Comparison of ENCODE assay signal across 28 mouse cellular contexts in the genomic region with DNA sequence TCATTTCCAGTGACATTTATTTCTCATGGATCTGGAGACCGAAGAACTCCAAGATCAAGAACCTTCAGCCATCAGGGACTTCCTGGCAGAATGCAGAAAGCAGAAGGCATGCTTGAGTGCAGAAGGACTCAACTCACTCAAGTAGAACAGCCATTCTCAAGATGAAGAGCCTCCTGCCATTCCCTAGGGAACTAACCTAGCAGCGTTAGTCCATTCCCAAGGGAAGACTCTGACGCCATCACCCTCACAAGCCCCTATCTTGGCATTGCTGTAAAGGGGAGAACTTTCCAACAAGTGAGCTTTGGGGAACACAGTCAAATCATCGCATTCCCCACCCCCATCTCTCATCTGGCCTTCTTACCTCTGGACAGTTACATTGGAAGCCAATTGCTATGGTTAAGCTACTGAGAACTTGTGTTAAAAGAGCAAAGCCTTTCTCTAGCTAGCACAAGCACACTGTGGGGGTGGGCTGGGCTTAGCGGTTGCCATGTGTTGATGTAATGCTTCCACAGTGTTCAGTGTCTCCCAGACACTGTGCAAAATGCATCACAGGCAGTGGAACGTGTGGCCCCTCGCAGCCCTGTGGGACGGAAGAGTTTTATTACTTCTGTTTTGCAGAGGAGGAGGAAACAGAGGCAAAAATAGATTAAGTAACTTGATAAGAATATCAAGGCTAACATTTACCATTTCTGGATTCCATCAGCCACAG. TPM values are rescaled to one million over a fixed set of nuclear protein-coding genes. Genes with fewer than 3 reads are reported as not detected.
DNase-seq lines count a peak whose midpoint lies in the region; ATAC-seq and TF ChIP-seq lines count a peak whose summit lies in the region.
"Had no signal": no experiment of that assay in that cellular context is flagged by ENCODE, and none has a peak within 500 bp of the region (broad histone marks: within the 10 kb centered on the region; RNA-seq: fewer than 3 reads in every experiment).

No protein-coding gene starts in this region.

- ATAC-seq in frontal cortex, adult (ENCODE audit: low TSS enrichment): no peak
- ATAC-seq: activated CD4-positive, CD25-positive, alpha-beta regulatory T cell, adult 4 months; forebrain, embryonic 16.5 days had no signal

- peak overlapping the region; percentile 44 for H3K4me2 ChIP-seq in myocyte (ENCODE audit: low read depth)
- H3K4me2 ChIP-seq: embryonic facial prominence, embryonic 13.5 days; forebrain, embryonic 12.5 days; heart, embryonic 13.5 days; hindbrain, embryonic 15.5 days had no signal

- intact Hi-C loops in gastrocnemius, adult 2 months (cut with DNase I): loop anchor here (5.0 to 10.0 kb wide), 3 partner anchors 89 to 216 kb away; a partner anchor contains a TSS
- intact Hi-C loops in left cerebral cortex, postnatal 4 days (cut with DNase I): no loop called here

- no peaks in the 10 kb centered on the region for H3K79me2 ChIP-seq in myocyte (ENCODE audit: control insufficient read depth, insufficient read depth)

- peak; percentile 54 for DNase-seq in gastrocnemius, adult 2 months
- DNase-seq in gastrocnemius, adult 18-20 months (ENCODE audit: low spot score): no peak
- DNase-seq in B cell, adult 2 months: peak; percentile 36 to 45
- DNase-seq in left cerebral cortex, postnatal 4 days: no peak
- DNase-seq: adrenal gland, adult 8-10 months; adrenal gland, postnatal 25 days; cerebellum, adult 11-12 months; cerebellum, adult 8-10 months; cerebellum, postnatal 10 days; cerebellum, postnatal 36 days; embryo, embryonic 11 days; heart, adult 2 months; heart, postnatal 14 days; heart, postnatal 4 days had no signal

- TF ChIP-seq CTCF in gastrocnemius, adult 2 months (IDR thresholded peaks at IDR 0.05): no peak

- TF ChIP-seq POLR2A in myocyte (IDR thresholded peaks at IDR 0.05; ENCODE audit: insufficient read length, low read depth): no peak

- no peaks in the 10 kb centered on the region for H3K27me3 ChIP-seq in myocyte (ENCODE audit: control insufficient read depth, insufficient read depth, insufficient read length)
- H3K27me3 ChIP-seq: heart, embryonic 13.5 days; hindbrain, embryonic 15.5 days had no signal

- peak overlapping the region; percentile 87 for H3K27ac ChIP-seq in gastrocnemius, adult 2 months
- H3K27ac ChIP-seq: embryonic facial prominence, embryonic 10.5 days; embryonic facial prominence, embryonic 13.5 days; forebrain, embryonic 12.5 days; heart, adult 2 months; heart, embryonic 10.5 days; heart, embryonic 13.5 days; hindbrain, embryonic 15.5 days had no signal

- no peak overlapping the region for H3ac ChIP-seq in myocyte (ENCODE audit: control insufficient read depth, insufficient read length)

- no peaks in the 10 kb centered on the region for H3K36me3 ChIP-seq in myocyte (ENCODE audit: control insufficient read depth, insufficient read depth)
- H3K36me3 ChIP-seq: embryonic facial prominence, embryonic 10.5 days; embryonic facial prominence, embryonic 13.5 days; forebrain, embryonic 12.5 days; heart, embryonic 10.5 days; heart, embryonic 13.5 days; hindbrain, embryonic 15.5 days had no signal

- no peak overlapping the region; the same call in 1 of the 2 replicates for H3K4me3 ChIP-seq in gastrocnemius, adult 2 months
- no peak overlapping the region for H3K4me3 ChIP-seq in myocyte
- H3K4me3 ChIP-seq: embryonic facial prominence, embryonic 10.5 days; embryonic facial prominence, embryonic 13.5 days; erythroblast, embryonic 14.5 days; forebrain, embryonic 12.5 days; heart, adult 2 months; heart, embryonic 10.5 days; heart, embryonic 13.5 days; hindbrain, embryonic 15.5 days had no signal

TF ChIP-seq in myocyte, 11 proteins besides CTCF, POLR2A, EP300 and RAD21:
- TF ChIP-seq MYOD1 (IDR thresholded peaks at IDR 0.05; ENCODE audit: control insufficient read depth in 1 of 3, insufficient read length in 2 of 3, low read depth in 2 of 3) (no peak), REST (IDR thresholded peaks at IDR 0.05; ENCODE audit: insufficient read depth, insufficient read length) (no peak), MAX (IDR thresholded peaks at IDR 0.05; ENCODE audit: low read depth) (no peak), SRF (IDR thresholded peaks at IDR 0.05; ENCODE audit: control insufficient read depth, insufficient read length, low read depth) (no peak), E2F4 (IDR thresholded peaks at IDR 0.05; ENCODE audit: insufficient read depth) (no peak), USF1 (IDR thresholded peaks at IDR 0.05; ENCODE audit: low read depth) (no peak), CEBPB (IDR thresholded peaks at IDR 0.05; ENCODE audit: insufficient read depth, poor library complexity, severe bottlenecking) (no peak), TCF3 (IDR thresholded peaks at IDR 0.05; ENCODE audit: insufficient read length, low read depth) (no peak), TCF12 (IDR thresholded peaks at IDR 0.05; ENCODE audit: insufficient read depth, poor library complexity, severe bottlenecking) (no peak), MYOG (IDR thresholded peaks at IDR 0.05; ENCODE audit: control insufficient read depth in 1 of 3, insufficient read depth in 1 of 3, insufficient read length in 2 of 3, low read depth in 2 of 3) (no peak)

RNA-seq across cellular contexts. Expression of a gene that starts 4.4 kb away (rescaled TPM):
- total RNA-seq in gastrocnemius, adult 2 months (2021): 100 to 1,000 TPM in 1 of 2 experiments, 10 to 100 TPM in 1; 61.6 to 111 TPM
- 100 to 1,000 TPM in 1 of 2 experiments, 10 to 100 TPM in 1; 75.0 to 102 TPM for total RNA-seq in gastrocnemius, adult 18-20 months (2021)
- polyA plus RNA-seq in myocyte (2012; fragmentation: generic; extraction: Trizol): 24.6 TPM
- total RNA-seq in left cerebral cortex, postnatal 4 days (2021): not detected
- total RNA-seq: adrenal gland, postnatal 25 days; granulocyte monocyte progenitor cell, adult 5-6 weeks; MEL had no signal
- polyA plus RNA-seq: activated CD4-positive, CD25-positive, alpha-beta regulatory T cell, adult 4 months; erythroblast, embryonic 14.5 days; forebrain, embryonic 12.5 days; forebrain, embryonic 16.5 days; hindbrain, embryonic 15.5 days had no signal

RNA-seq across cellular contexts. Expression of a gene that starts 18.3 kb away (rescaled TPM):
- under 1 TPM; 0.39 to 0.77 TPM for total RNA-seq in gastrocnemius, adult 2 months (2021)
- total RNA-seq in gastrocnemius, adult 18-20 months (2021): under 1 TPM; 0.45 to 0.50 TPM
- 3.1 TPM for polyA plus RNA-seq in myocyte (2012; fragmentation: generic; extraction: Trizol)
- total RNA-seq in left cerebral cortex, postnatal 4 days (2021): 1 to 10 TPM; 3.5 to 5.1 TPM
- total RNA-seq: MEL had no signal
- polyA plus RNA-seq: activated CD4-positive, CD25-positive, alpha-beta regulatory T cell, adult 4 months; erythroblast, embryonic 14.5 days had no signal

RNA-seq across cellular contexts. Expression of a gene that starts 37.9 kb away (rescaled TPM):
- under 1 TPM in 1 of 2 experiments, not detected in 1; 0.39 TPM for total RNA-seq in gastrocnemius, adult 2 months (2021)
- under 1 TPM; 0.11 to 0.14 TPM for total RNA-seq in gastrocnemius, adult 18-20 months (2021)
- polyA plus RNA-seq in myocyte (2012; fragmentation: generic; extraction: Trizol): 44.0 TPM
- under 1 TPM in 1 of 2 experiments, not detected in 1; 0.38 TPM for total RNA-seq in left cerebral cortex, postnatal 4 days (2021)
- total RNA-seq: gastrocnemius, postnatal 36 days; granulocyte monocyte progenitor cell, adult 5-6 weeks; heart, adult 2 months; heart, postnatal 14 days; heart, postnatal 4 days; MEL had no signal
- polyA plus RNA-seq: heart, adult 2 months; heart, embryonic 13.5 days had no signal

RNA-seq across cellular contexts. Expression of a gene that starts 40.0 kb away (rescaled TPM):
- 10 to 100 TPM; 37.7 to 75.4 TPM for total RNA-seq in gastrocnemius, adult 2 months (2021)
- 10 to 100 TPM; 55.7 to 57.8 TPM for total RNA-seq in gastrocnemius, adult 18-20 months (2021)
- polyA plus RNA-seq in myocyte (2012; fragmentation: generic; extraction: Trizol): 0.42 TPM
- under 1 TPM; 0.70 TPM for total RNA-seq in left cerebral cortex, postnatal 4 days (2021)
- total RNA-seq: MEL had no signal

Comparison
In these comparisons a context has a peak if more than half of its experiments do, and no peak if none do; other contexts are left out.
1. DNase-seq: peak in gastrocnemius, adult 2 months (single experiment) and B cell, adult 2 months (2 of 2); none in gastrocnemius, adult 18-20 months (single experiment) and left cerebral cortex, postnatal 4 days (single experiment).
2. RNA of a gene that starts 4.4 kb away (total RNA-seq): 61.6 to 111 TPM in gastrocnemius, adult 2 months and 75.0 to 102 TPM in gastrocnemius, adult 18-20 months; not detected in left cerebral cortex, postnatal 4 days; every median in the first group is over 10 times any median in the second.